Mouse (Mus musculus): ENCODE data around the gene Has1. TPM values are rescaled to one million over a fixed set of nuclear protein-coding genes. Genes with fewer than 3 reads are reported as not detected.

Has1 gene
- polyA plus RNA-seq (2017; shearing (Covaris generic)): not detected

DNA sequence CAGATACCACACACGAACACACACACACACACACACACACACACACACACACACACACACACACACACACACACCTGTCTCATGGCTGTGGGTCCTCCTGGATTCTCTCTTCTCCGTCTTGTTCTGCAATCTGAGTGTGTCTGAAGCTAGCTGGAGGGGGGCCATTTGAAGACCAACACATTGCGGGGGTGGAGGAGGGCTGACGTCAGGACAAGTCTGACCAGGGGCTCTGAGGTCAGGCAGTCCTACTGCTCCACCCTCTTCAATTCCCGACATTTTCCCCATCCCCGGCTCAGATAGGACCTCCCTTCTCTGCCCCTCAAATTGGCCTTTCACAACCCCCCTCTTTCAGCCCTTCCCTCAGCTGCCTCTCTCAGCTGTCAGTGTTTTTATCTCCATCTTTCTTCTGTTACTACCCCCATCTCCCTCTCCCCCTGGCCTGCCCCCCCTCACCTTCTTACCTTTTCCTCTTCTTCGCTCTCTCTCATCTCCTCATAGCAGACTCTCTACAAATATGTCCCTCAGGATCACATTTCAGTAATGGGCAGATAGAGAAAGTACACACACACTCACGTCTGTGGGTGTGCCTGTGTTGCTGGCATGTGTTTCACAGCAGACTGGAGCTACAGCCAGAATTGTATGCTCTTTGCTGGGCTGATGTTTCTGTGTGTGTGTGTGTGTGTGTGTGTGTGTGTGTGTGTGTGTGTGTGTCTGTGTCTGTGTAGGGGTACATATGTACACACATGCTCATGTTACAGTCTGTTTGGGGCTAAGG is at the start of gene Has1:
Gene Has1, minus strand, starts transcription at position 142 of the 775 bp plus-strand sequence.

DNA sequence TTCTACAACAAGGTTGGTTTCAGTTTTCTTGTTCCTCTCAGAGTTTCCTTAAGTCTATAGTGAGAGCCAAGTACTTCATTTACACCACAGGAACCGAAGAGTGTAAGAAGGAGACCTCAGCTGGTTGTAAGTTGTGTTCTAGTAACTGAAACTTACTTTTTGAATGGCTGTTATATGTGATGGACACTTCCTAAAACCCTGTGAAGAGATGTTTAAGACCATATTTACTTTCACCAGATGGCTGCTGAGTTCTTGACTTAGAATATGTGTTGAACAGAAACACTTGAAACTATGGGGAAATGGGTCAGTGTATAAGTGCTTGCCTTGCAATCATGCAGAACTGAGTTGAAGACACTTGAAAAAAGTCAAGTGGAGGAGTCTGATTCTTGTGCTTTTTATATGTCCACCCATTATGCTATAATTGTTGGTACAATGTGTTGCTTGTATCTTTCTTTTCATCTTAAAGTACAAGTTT is 32.8 kb upstream of the Has1 start, which contains the start of the genes Fpr2 and Fpr3:
Gene Fpr2, plus strand, starts transcription at position 51 of the 475 bp plus-strand sequence.
Gene Fpr3, plus strand, starts transcription at position 79 of the 475 bp plus-strand sequence.

DNA sequence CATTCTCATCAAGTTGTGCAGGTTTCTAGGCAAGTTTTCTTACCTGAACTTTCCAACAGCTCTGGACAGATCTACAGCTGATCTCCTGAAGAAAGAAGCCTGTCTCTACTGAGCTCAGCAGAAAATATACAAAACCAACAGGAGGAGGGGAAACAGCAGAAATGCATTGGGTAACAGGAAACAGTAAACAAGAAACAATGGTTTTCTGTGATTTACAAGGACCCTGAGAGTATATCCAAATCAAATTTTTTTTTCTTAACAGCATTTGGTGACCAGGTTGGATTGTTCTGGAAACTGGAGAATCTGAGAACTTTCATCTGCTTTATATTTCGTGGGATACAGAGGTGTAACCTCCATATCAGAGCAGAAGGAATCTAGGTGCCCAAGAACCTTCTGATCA is 28.8 kb upstream of the Has1 start, which contains the start of gene Fpr1:
Gene Fpr1, minus strand, starts transcription at position 101 of the 400 bp plus-strand sequence.

DNA sequence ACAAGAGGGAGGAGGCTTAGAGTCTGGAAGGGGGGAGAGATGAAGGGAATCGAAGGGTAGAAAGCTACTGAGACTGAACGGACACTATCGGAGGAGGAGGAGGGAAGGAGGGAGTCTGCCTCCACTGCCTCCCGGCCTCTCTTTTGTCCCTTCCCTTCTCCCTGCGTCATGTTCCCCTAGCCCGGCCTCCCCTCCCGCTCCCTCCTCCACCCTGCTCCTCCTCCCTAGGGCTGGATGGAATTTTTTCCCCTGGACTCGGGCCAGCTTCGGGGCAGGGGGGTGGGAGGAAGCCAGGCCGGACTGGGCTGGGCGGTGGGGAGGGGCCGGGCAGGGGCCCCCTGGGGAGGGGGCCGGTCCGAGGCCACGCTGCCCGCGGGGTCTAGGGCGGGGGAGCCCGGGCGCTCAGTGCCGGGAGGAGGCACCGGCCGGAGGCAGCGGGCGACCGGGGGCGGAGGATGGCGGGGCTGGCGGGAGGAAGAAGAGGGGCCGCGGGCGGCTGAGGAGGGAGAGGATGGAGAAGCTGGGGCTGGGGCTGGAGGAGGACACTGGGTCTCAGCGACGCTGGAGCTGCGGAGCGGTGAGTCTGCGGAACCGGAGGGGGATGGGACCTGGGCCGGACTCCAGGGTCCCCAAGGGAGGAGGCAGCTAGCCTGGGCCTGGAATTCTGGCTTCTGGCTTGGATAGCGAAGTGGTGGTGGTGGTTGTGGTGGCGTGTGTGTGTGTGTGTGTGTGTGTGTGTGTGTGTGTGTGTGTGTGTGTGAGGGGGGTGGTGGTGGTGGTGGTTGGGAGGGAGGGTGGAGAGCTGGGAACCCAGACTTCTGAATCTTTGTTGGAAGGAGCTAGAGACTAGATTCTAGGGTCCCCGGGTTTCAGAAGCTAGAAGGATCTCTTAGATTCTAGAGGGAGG is 28.0 kb downstream of the Has1 start, which contains the start of gene Spaca6:
Gene Spaca6, plus strand, starts transcription at position 408 of the 907 bp plus-strand sequence.

Other genes starting within 250 kb of the Has1 start
- gene Lnpep, start 230.2 kb downstream of the Has1 start, polyA plus RNA-seq (2017; shearing (Covaris generic)): 50.4 TPM
- gene Vmn2r90, start 151.5 kb downstream of the Has1 start, polyA plus RNA-seq (2017; shearing (Covaris generic)): not detected
- gene Spaca6, start 28.0 kb downstream of the Has1 start, polyA plus RNA-seq (2017; shearing (Covaris generic)): 3.6 TPM
- gene Fpr1, start 28.7 kb upstream of the Has1 start, polyA plus RNA-seq (2017; shearing (Covaris generic)): 0.48 TPM
- gene Fpr2, start 32.6 kb upstream of the Has1 start, polyA plus RNA-seq (2017; shearing (Covaris generic)): not detected
- not detected for gene Fpr3, start 32.6 kb upstream of the Has1 start, polyA plus RNA-seq (2017; shearing (Covaris generic))
- not detected for gene Fpr-rs4, start 166.5 kb upstream of the Has1 start, polyA plus RNA-seq (2017; shearing (Covaris generic))
- gene Vmn2r124, start 194.2 kb upstream of the Has1 start, polyA plus RNA-seq (2017; shearing (Covaris generic)): not detected
- gene Vmn2r91, start 229.8 kb upstream of the Has1 start, polyA plus RNA-seq (2017; shearing (Covaris generic)): not detected

Data from CD4-positive, CD25-positive, alpha-beta regulatory T cell, adult 9 weeks (primary cell).